Mouse (Mus musculus) ES-E14 (cell line): ENCODE data around the gene Prickle3. TPM values are rescaled to one million over a fixed set of nuclear protein-coding genes. Genes with fewer than 3 reads are reported as not detected.

Experiments
- DNase-seq: peaks from one replicate; pipeline ENCODE4 v3.0.0-alpha.2; 2013; ENCODE audit warnings: low read depth, low spot score
- H3K27ac ChIP-seq: 2 replicates; pipeline ENCODE4 v1.5.1; 2012; ENCODE audit warnings: low read depth, mild to moderate bottlenecking, low read length, moderate library complexity, mixed read lengths; ENCODE audit not compliant: poor library complexity, insufficient read depth, severe bottlenecking
- H3K36me3 ChIP-seq: 2 replicates; pipeline ENCODE4 v1.6.1; 2012; ENCODE audit warnings: mild to moderate bottlenecking, low read length, moderate library complexity, mixed read lengths; ENCODE audit not compliant: control insufficient read depth, poor library complexity, insufficient read depth, severe bottlenecking
- H3K4me1 ChIP-seq, 2 experiments: fragments of 150-350 bp in 1 of 2; sonication (generic) in 1 of 2; 2 replicates each; pipeline ENCODE4 v1.6.1; 2012; ENCODE audit warnings: low read length in 2 of 2, mild to moderate bottlenecking in 1 of 2, mixed read lengths in 1 of 2; ENCODE audit not compliant: control insufficient read depth in 2 of 2, insufficient read depth in 2 of 2, poor library complexity in 1 of 2
- H3K4me3 ChIP-seq, 2 experiments: fragments of 150-350 bp in 1 of 2; sonication (generic) in 1 of 2; 2 replicates each; pipeline ENCODE4 v1.5.1; 2012; ENCODE audit warnings: low read length in 2 of 2, low read depth in 1 of 2, mild to moderate bottlenecking in 1 of 2, mixed read lengths in 1 of 2; ENCODE audit not compliant: insufficient read depth in 1 of 2, poor library complexity in 1 of 2, severe bottlenecking in 1 of 2
- H3K9ac ChIP-seq: 2 replicates; pipeline ENCODE4 v1.6.1; 2012; ENCODE audit warnings: low read depth, mild to moderate bottlenecking, low read length, mixed read lengths; ENCODE audit not compliant: poor library complexity, insufficient read depth, severe bottlenecking
- H3K9me3 ChIP-seq: fragments of 150-350 bp; sonication (generic); 2 replicates; pipeline ENCODE4 v1.6.1; 2012; ENCODE audit warnings: low read depth, mild to moderate bottlenecking, low read length; ENCODE audit not compliant: control insufficient read depth, insufficient read depth
- CHD2 ChIP-seq: IDR thresholded peaks from 2 replicates; pipeline ENCODE4 v1.6.1; 2014; ENCODE audit warnings: mild to moderate bottlenecking, low read depth, low read length, inconsistent platforms
- HCFC1 ChIP-seq: IDR thresholded peaks from 2 replicates; pipeline ENCODE4 v1.6.1; 2012; ENCODE audit warnings: low read length, inconsistent platforms, borderline replicate concordance; ENCODE audit not compliant: insufficient read depth
- MAFK ChIP-seq: IDR thresholded peaks from 2 replicates; pipeline ENCODE4 v1.6.1; 2014; ENCODE audit warnings: mild to moderate bottlenecking, low read depth, low read length, inconsistent platforms; ENCODE audit not compliant: insufficient read depth
- ZC3H11A ChIP-seq: IDR thresholded peaks from 2 replicates; pipeline ENCODE4 v1.6.1; 2012; ENCODE audit warnings: low read depth, mild to moderate bottlenecking, inconsistent platforms, low read length, borderline replicate concordance
- ZNF384 ChIP-seq: IDR thresholded peaks from 2 replicates; pipeline ENCODE4 v1.6.1; 2012; ENCODE audit warnings: low read depth, low read length, inconsistent platforms
- in situ Hi-C, 2 experiments: fragments of 600-800 bp; cut with MboI; formaldehyde crosslinking; loops; one replicate each; pipeline ENCODE4 v1.15.1; 2025; ENCODE audit warnings: low sequenced_read_pairs in 2 of 2, inconsistent platforms in 1 of 2; ENCODE audit not compliant: unreplicated experiment in 2 of 2
- total RNA-seq: library from RNA; depleted of rRNA; stranded (reverse); fragments of 300-350 nt; gene quantifications from 2 replicates; pipeline ENCODE4 v1.2.3, GENCODE M21; 2012; rRNA removed

Prickle3 gene
- 1.5 and 2.2 TPM in 2 replicates for total RNA-seq

- Histone ChIP-seq H3K9me3 (no peaks in the 10 kb centered on the region), H3K4me3 (peak within 1 kb of the TSS; percentile 59 to 79), H3K27ac (no peak within 1 kb of the TSS), H3K4me1 (peaks cover 0 to 4% of the 10 kb centered on the region in 2 experiments; a peak in 1 of 4 replicates), H3K36me3 (no peaks in the 10 kb centered on the region), H3K9ac (peak within 1 kb of the TSS; percentile 70)
- DNase-seq, result no peak
- in situ Hi-C loops, result no loop called here
- TF ChIP-seq HCFC1 (no peak), MAFK (no peak), ZNF384 (no peak), ZC3H11A (no peak), CHD2 (no peak)
Observed at GRCm38 (mm10) chrX:7657221-7657639, at the start of gene Prickle3. Prickle3 (plus strand) TSS chrX:7657260.

- Histone ChIP-seq H3K9ac (0 out of 2 replicates have a peak overlapping the region, but pooled peaks have one; percentile 43), H3K9me3 (no peaks in the 10 kb centered on the region), H3K4me3 (peak overlapping the region; percentile 11 to 24; a peak in 2 of 4 replicates), H3K27ac (no peak overlapping the region), H3K4me1 (peaks cover 0 to 4% of the 10 kb centered on the region in 2 experiments; a peak in 1 of 4 replicates), H3K36me3 (no peaks in the 10 kb centered on the region)
- DNase-seq, result no peak
- no peak for TF ChIP-seq CHD2
- no peak for TF ChIP-seq ZNF384
- in situ Hi-C loops, result no loop called here
Observed at GRCm38 (mm10) chrX:7610035-7610434, 47.0 kb upstream of the Prickle3 start.

- no peak overlapping the region for H3K27ac ChIP-seq
- H3K4me3 ChIP-seq, result peak overlapping the region; percentile 24 to 46; a peak in 3 of 4 replicates
- no peak for DNase-seq
- peaks cover 0 to 4% of the 10 kb centered on the region in 2 experiments; a peak in 1 of 4 replicates for H3K4me1 ChIP-seq
- in situ Hi-C loops, result no loop called here
- no peaks in the 10 kb centered on the region for H3K36me3 ChIP-seq
- peak overlapping the region; percentile 51 for H3K9ac ChIP-seq
- H3K9me3 ChIP-seq, result no peaks in the 10 kb centered on the region
- TF ChIP-seq ZC3H11A (no peak), CHD2 (no peak), HCFC1 (no peak), MAFK (no peak), ZNF384 (no peak)
Observed at GRCm38 (mm10) chrX:7610536-7611258, 46.4 kb upstream of the Prickle3 start.

GRCm38 (mm10) chrX:7617889-7618551 lies 39.0 kb upstream of the Prickle3 start:
- in situ Hi-C loops, result no loop called here
- Histone ChIP-seq H3K4me3 (no peak overlapping the region), H3K9ac (no peak overlapping the region), H3K36me3 (no peaks in the 10 kb centered on the region), H3K27ac (no peak overlapping the region), H3K4me1 (no peaks in the 10 kb centered on the region), H3K9me3 (no peaks in the 10 kb centered on the region)
- DNase-seq, result no peak
- TF ChIP-seq MAFK, result no peak
- no peak for TF ChIP-seq CHD2
- no peak for TF ChIP-seq ZC3H11A
- TF ChIP-seq HCFC1, result no peak
- no peak for TF ChIP-seq ZNF384
